Mouse (Mus musculus) adrenal gland, adult 2 months (tissue): ENCODE measurements at regions not wholly inside any gene's neighbourhood (a gene's known extent, or its start where the extent isn't known, plus 50 kb on each side); places are given as distances from the start of the nearest gene placed in this dataset.

Source experiments
- DNase-seq: peaks from one replicate; pipeline ENCODE4 v3.0.0; 2021

GRCm38 (mm10) chr9:50138341-50138978 lies 206.3 kb downstream of the Rpl10-ps3 start:
- no peak for DNase-seq

GRCm38 (mm10) chr9:50136636-50136985 lies 208.2 kb downstream of the Rpl10-ps3 start:
- DNase-seq, result no peak

DNA sequence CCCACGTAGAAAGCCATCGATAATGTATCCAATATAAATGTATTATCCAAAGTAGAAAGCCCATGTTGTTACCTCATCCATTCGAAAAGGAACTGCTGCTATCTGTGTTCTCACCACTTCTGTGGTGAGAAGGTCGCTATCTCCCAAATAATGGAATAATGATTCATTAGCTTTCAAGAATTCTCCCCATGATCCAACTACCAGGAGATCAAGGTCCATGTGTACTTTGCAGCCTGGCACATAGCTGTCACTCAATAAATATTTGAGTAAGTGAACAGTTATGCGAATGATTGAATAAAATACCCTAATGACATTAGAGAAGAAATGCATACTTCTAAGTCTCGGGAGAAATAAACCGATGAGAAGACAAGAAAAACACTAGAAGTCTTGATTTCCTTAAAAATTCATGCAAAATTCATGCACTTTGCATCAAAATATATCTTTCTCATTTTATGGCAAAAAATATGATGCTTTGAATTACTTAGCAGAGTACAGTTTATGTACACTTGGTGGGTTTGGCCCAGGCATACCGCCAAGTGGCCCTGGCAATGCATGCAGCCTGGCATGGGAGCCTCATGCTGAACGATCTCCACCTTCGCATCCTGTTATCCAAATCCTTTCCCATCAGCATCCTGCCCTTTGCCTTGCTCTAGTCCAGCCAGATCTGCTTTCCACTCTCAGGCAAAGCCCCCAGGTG lies 208.7 kb downstream of the Rpl10-ps3 start:
- DNase-seq, result no peak

GRCm38 (mm10) chr9:50124241-50124640 lies 220.5 kb downstream of the Rpl10-ps3 start:
- no peak for DNase-seq

DNA sequence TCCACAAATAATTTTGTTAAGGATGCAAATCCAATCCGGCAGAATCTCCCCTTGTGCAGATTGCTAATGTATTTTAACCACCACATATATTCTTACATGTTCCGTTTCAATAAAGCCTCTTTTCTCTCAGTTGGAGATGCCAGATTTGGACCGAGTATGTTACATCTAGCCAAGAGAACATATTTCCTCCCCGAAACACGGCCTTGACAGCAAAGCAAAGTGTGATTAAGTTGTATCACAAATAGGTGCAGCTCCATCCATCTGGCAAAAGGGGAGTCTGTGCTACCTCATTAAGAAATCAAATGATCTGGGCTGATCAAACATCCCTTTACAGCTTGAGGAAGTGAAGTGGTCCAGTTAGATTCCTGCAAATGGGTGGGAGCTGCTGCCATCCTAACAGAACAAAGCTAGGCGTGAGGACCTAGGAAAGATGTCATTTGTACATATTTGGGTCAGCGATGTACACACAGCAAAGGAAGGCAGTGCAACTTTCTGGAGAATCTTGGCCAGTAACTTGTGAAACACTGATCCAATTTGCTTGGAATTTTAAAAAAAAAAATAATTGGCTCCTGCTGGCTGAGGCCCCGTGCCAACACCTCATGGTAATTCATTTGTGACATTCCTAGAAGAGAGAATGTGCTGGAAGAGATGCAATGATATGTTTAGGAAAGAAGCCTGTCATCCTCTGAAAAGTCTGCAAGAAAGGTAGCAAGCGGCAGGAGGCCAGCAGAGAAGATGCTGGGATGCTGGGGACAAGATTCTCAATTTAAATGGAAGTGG lies 223.8 kb downstream of the Rpl10-ps3 start:
- no peak for DNase-seq

DNA sequence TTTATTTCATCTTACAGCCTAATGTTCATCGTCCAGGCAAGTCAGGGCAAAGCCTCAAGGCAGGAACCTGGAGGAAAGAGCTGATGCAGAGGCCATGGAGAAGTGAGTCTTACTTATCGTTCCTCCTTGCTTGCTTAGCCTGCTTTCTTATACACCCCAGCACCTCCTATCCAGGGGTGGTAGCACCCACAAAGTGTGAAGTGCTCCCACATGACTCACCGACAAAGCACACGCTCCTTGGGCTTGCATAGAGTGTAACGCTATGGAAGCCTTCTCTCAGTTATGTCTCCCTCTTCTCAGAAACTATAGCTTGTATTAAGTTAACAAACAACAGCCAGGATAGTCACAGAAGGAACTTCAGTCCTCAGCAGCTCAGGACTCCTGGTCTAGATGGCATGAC lies 225.4 kb downstream of the Rpl10-ps3 start:
- DNase-seq, result no peak

DNA sequence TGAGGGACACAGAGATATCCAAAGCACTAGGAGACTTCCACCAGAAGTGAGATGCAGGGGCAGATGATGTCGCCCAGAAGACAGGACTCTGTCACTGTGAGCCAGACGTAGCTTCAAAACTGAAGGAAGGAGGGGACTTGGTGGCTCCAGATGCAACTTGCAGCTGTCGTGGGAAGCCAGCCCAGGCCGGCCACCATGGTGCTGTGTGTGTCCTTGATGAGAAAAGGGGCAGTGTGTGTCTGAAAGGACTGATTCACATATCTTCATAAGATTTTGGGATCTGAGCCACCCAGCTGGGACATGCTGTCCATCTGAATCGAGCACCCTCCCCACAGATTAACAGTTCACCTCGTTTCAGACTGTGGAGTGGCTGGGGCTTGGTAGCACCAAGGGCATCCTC lies 226.2 kb downstream of the Rpl10-ps3 start:
- no peak for DNase-seq

GRCm38 (mm10) chr9:50106551-50106950 lies 238.2 kb downstream of the Rpl10-ps3 start:
- DNase-seq, result no peak

DNA sequence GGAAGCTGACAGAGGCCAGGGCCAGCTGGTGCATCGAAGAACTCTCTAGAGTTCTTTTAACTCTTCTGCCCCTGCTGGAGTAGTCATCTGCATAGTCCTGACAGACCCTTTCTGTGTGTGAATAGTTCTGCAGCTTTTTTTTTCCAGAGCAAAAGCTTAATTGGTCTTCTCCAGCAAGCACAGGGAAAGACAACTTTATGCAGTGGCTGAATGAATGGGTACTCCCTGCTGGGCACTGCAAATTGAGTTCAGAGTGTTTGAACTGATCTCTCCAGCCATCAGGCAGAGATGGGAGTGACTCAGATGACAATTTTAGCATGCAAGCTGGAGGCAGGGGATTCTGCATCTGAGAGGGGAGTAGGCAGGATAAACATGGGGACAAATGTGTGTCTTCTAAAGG lies 242.0 kb downstream of the Rpl10-ps3 start:
- no peak for DNase-seq

DNA sequence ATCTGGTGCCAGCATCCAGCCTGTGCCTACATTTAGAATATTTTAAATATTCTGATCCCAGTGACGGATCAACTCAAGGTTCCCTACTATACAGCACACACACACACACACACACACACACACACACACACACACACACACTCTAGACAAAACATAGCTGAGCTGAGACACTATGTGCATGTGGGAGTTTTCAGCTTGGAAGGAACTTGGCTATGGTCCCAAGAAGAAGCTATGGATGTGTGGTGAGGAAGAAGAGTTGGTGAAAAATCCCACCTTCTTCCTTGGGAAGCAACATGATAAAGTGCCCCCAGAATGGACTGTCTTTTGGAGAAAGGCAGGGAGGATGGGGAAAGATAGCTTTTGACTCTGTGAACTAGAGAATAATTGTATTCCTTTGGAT lies 243.7 kb downstream of the Rpl10-ps3 start:
- DNase-seq, result no peak

GRCm38 (mm10) chr9:50090968-50091367 lies 253.8 kb downstream of the Rpl10-ps3 start:
- no peak for DNase-seq

- no peak for DNase-seq
Measured at GRCm38 (mm10) chr9:50089916-50090315, 254.9 kb downstream of the Rpl10-ps3 start.

DNA sequence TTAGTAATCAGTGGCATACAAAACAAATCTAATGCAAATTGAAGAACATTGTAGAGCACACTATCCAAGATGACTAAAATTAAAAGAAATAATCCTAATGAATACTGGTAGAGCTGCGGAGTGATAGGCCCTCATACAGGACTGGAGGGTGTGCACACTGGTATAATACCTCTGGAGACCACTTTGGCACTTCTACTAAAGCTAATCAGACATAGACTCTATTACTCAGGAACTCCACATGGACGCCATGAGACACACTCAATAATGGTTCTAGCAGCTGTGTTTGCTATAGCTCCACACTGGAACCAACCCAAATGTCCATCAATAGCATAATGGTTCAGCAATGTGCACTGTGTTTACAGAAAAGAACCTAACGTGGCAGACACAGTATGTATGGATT lies 264.6 kb downstream of the Rpl10-ps3 start:
- no peak for DNase-seq

GRCm38 (mm10) chr9:50068576-50068975 lies 269.9 kb upstream of the Ncam1 start:
- DNase-seq, result no peak

- DNase-seq, result no peak
Measured at GRCm38 (mm10) chr9:50067729-50068225, 269.1 kb upstream of the Ncam1 start.

GRCm38 (mm10) chr9:50064505-50065229 lies 265.9 kb upstream of the Ncam1 start:
- DNase-seq, result no peak

- DNase-seq, result no peak
Measured at GRCm38 (mm10) chr9:50038231-50038630, 239.5 kb upstream of the Ncam1 start.

DNA sequence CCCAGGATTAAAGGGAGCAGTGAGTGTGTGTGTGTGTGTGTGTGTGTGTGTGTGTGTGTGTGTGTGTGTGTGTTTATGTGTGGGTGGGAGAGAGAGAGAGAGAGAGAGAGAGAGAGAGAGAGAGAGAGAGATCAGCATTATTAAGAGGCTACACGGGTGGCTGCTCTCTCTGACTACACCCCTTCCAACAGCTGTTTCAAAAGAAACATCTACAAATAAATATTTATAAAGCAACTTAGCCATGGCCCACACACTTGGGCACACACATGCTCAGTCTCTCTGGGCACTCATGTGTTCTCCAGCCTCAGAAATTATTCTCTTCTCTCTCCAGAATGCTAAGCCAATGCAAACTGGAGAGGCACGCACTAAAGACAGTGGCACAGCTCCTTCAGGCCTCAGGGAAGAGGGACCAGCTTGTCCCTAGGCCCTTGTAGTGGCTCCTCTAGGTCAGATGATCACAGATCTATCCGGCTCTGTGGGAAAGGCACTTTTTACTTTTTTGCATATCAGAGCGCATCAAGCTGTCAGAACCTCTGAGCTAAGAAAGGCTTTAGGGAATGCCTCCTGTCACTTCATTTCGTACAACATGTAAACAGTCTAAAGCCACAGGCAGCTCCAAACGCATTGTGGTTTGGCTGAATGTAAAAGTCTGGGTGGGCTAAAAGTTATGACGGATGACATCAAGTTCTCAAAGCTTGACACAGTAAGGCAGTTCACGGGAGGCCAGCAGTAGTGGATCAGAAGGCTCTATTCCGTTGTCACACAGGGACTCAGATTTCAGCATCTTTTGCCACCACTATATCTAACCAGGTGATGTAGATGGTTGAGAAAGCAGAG lies 233.8 kb upstream of the Ncam1 start:
- DNase-seq, result no peak

- no peak for DNase-seq
Measured at GRCm38 (mm10) chr9:50031318-50031717, 232.6 kb upstream of the Ncam1 start.

- DNase-seq, result no peak
Measured at GRCm38 (mm10) chr9:50029030-50029429, 230.3 kb upstream of the Ncam1 start.

DNA sequence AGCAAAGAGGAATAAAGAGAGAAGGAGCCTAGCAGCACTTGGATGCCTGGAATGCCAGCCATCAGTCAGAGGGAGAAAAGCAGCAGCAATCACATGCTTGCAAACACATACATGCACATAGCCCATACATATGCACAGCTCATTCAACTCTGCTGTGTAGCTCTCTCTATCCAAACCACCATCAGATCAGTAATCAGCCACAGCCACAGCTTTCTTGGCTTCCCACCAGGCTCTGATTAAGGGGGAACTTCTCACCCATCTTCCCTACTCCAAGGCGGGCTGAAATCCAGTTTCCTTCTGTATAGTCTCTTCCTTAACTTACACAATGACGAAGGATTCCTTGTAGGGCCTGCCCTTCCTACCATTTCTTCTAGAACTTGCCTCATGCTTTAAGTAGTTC lies 229.8 kb upstream of the Ncam1 start:
- DNase-seq, result no peak

- no peak for DNase-seq
Measured at GRCm38 (mm10) chr9:50024820-50025219, 226.1 kb upstream of the Ncam1 start.
